Mouse (Mus musculus): ENCODE measurements around the gene Tmem220. TPM values are rescaled to one million over a fixed set of nuclear protein-coding genes. Genes with fewer than 3 reads are reported as not detected.

Tmem220 gene
- polyA plus RNA-seq, 1 experiment from 2014 or later: 2.0 TPM

DNA sequence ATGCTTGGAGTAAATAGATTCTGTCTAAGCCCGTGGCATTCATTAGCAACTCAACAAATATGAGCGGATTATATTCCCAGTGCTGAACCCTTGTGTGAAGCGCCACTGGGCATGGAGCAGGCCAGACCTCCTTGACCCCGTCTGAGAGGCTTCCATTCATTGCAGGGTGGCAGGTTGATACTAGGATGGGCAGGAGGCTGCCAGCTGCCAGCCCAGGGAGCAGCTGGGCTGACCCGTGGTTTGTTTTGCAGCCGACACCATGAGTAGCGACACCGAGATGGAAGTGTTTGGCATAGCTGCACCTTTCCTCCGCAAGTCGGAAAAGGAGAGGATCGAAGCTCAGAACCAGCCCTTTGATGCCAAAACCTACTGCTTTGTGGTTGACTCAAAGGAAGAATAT lies 54.8 kb downstream of the Tmem220 start:
- WGBS: 74% methylated on average over 11 of the region's 11 CpGs
- Histone ChIP-seq H3K9me3 (replicated peaks) (no peaks in the 10 kb centered on the region), H3K27ac (no peak overlapping the region), H3K27me3 (ENCODE audit: low read depth, poor library complexity, severe bottlenecking) (peaks cover 26% of the 10 kb centered on the region), H3K4me3 (no peak overlapping the region), H3K4me1 (peaks cover 16% of the 10 kb centered on the region), H3K36me3 (no peaks in the 10 kb centered on the region)
- DNase-seq (ENCODE audit: low spot score): no peak

DNA sequence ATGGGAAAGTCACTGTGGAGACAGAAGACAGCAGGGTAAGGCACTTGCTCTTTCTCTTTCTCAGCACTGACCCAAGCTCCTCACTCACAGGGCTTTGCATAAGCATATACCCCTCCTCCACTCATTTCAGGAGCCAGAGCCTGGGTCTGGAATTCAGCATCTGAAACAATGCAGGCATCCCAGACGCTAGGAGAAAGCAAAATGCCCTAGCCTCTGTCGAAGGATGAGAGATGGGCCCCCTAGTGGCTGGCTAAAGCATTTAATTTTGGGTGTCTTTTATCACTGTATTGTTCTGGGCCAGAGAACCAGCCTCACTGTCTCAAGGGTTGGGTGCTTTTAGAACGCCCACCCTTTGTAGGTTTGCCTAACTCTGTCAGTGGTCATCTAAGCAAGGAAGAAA lies 55.2 kb downstream of the Tmem220 start:
- Histone ChIP-seq H3K27ac (no peak overlapping the region), H3K9me3 (replicated peaks) (no peaks in the 10 kb centered on the region), H3K27me3 (ENCODE audit: low read depth, poor library complexity, severe bottlenecking) (peaks cover 31% of the 10 kb centered on the region), H3K4me1 (peaks cover 11% of the 10 kb centered on the region), H3K36me3 (no peaks in the 10 kb centered on the region), H3K4me3 (no peak overlapping the region)
- WGBS: 6% methylated on average over 3 of the region's 3 CpGs
- peak; percentile 65 for DNase-seq (ENCODE audit: low spot score)

DNA sequence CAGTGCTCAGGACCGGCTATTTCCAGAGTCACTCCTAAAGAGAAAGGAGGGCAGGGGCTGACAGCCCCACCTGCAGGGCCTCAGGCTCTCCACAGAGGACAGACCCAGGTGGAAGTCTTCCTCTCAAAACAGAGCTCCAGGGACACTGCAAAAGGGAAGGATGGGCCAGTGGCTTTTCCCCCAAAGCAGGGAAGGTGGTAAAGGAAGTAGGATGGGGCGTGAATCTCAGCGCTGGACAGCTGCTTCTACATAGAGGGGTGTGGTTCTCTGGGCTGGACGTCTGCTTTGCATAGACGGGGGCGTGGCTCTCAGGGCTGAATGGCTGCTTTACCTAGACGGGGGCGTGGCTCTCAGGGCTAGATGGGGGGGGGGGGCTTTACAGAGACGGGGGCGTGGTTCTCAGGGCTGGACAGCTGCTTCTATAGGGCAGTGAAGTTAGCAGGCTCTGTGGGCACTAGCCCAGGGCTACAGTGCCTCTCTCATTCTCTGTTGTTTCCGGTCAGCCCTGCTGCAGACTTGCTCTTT lies 56.2 kb downstream of the Tmem220 start:
- Histone ChIP-seq H3K27me3 (ENCODE audit: low read depth, poor library complexity, severe bottlenecking) (peaks cover 34% of the 10 kb centered on the region), H3K4me1 (peaks cover 13% of the 10 kb centered on the region), H3K4me3 (no peak overlapping the region), H3K9me3 (replicated peaks) (no peaks in the 10 kb centered on the region), H3K27ac (no peak overlapping the region), H3K36me3 (no peaks in the 10 kb centered on the region)
- WGBS: 6% methylated on average over 11 of the region's 11 CpGs
- DNase-seq (ENCODE audit: low spot score): peak; percentile 72

DNA sequence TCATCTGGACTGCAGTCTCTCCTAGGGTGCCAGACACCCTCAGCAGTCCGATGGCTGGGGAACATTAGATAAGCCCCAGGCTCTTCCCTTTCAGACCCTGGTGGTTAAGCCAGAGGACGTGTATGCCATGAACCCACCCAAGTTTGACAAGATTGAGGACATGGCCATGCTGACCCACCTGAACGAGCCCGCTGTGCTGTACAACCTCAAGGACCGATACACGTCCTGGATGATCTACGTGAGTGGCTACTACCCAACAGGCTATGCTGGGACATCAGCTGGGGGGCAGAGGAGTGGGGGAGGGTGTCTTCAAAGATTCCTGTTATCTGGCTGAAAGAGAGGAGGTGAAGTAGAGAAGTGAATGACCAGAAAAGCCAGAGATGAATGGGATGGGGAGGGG lies 57.2 kb downstream of the Tmem220 start:
- peaks cover 17% of the 10 kb centered on the region for H3K4me1 ChIP-seq
- no peaks in the 10 kb centered on the region for H3K36me3 ChIP-seq
- no peak overlapping the region for H3K4me3 ChIP-seq
- peaks cover 34% of the 10 kb centered on the region for H3K27me3 ChIP-seq (ENCODE audit: low read depth, poor library complexity, severe bottlenecking)
- 90% methylated on average over 7 of the region's 7 CpGs for WGBS
- H3K27ac ChIP-seq: no peak overlapping the region
- H3K9me3 ChIP-seq (replicated peaks): no peaks in the 10 kb centered on the region
- DNase-seq (ENCODE audit: low spot score): no peak

DNA sequence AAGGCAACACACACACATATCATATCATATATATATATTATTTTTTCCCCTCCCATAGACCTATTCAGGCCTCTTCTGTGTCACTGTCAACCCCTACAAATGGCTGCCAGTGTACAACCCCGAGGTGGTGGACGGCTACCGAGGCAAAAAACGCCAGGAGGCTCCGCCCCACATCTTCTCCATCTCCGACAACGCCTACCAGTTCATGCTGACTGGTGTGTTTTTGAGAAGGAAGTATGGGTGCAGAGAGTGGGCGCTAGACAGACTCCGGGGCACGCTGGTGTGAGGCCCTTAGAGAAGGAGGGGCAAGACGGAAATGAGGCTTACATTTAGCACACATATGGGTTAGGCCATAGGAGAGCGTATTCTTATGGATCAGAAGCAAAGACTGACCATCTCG lies 57.8 kb downstream of the Tmem220 start:
- Histone ChIP-seq H3K36me3 (no peaks in the 10 kb centered on the region), H3K9me3 (replicated peaks) (no peaks in the 10 kb centered on the region), H3K4me1 (peaks cover 17% of the 10 kb centered on the region), H3K4me3 (no peak overlapping the region), H3K27me3 (ENCODE audit: low read depth, poor library complexity, severe bottlenecking) (peaks cover 34% of the 10 kb centered on the region), H3K27ac (no peak overlapping the region)
- no peak for DNase-seq (ENCODE audit: low spot score)
- 84% methylated on average over 13 of the region's 13 CpGs for WGBS

DNA sequence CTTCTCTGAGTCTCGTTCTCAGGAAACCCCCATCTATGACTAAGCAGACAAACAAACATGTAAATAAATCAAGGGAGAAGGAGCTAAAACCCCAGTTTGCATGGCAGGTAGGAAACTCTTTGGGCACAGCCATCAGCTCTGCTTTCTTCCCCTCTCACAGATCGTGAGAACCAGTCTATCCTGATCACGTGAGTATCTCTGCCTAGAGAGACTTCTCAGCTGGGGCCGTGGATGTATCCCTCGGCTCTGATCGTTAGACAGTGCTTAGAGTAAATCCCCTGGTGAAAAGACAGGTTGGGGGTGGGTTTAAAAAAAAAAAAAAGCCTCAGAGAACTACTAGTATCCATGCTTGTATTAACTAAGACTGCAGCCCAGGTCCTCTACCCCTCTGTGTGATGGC lies 58.3 kb downstream of the Tmem220 start:
- Histone ChIP-seq H3K4me1 (peaks cover 17% of the 10 kb centered on the region), H3K9me3 (replicated peaks) (no peaks in the 10 kb centered on the region), H3K27me3 (ENCODE audit: low read depth, poor library complexity, severe bottlenecking) (peaks cover 34% of the 10 kb centered on the region), H3K27ac (no peak overlapping the region), H3K4me3 (no peak overlapping the region), H3K36me3 (no peaks in the 10 kb centered on the region)
- WGBS: 75% methylated on average over 6 of the region's 6 CpGs
- no peak for DNase-seq (ENCODE audit: low spot score)

DNA sequence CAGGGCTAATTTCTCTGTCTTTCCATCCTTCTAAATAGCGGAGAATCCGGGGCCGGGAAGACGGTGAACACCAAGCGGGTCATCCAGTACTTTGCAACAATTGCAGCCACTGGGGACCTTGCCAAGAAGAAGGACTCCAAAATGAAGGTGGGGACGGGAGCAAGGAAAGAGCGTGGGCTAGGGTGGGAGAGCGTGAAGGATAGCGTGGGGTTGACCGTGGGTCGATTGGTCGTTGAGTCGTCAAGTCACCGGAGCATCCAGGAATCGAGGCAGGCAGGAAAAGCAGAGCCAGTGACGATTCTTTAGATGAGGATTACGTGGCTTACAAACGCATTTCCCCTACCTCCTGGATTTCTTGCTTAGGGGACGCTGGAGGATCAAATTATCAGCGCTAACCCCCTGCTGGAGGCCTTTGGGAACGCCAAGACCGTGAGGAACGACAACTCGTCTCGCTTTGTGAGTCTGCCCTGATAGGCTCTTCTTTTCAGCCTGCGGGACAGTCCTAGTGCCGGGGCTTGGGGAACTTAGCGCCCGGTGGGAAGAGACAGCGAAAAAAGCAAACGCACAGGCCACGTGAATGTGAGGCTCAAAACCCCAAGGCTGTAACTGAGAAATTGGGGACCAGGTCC lies 58.9 kb downstream of the Tmem220 start:
- Histone ChIP-seq H3K36me3 (no peaks in the 10 kb centered on the region), H3K4me1 (peaks cover 17% of the 10 kb centered on the region), H3K9me3 (replicated peaks) (no peaks in the 10 kb centered on the region), H3K27me3 (ENCODE audit: low read depth, poor library complexity, severe bottlenecking) (peaks cover 40% of the 10 kb centered on the region), H3K27ac (no peak overlapping the region), H3K4me3 (no peak overlapping the region)
- DNase-seq (ENCODE audit: low spot score): no peak
- 39% methylated on average over 32 of the region's 32 CpGs for WGBS

Other genes starting within 250 kb of the Tmem220 start
- not detected in 2 replicates for gene Pirt, start 113.2 kb upstream of the Tmem220 start, polyA plus RNA-seq (2016; fragmentation: Nextera tagmentation; extraction: Ambion mirVana)
- not detected in 2 replicates for gene Tmem238l, start 68.5 kb upstream of the Tmem220 start, polyA plus RNA-seq (2016; fragmentation: Nextera tagmentation; extraction: Ambion mirVana)
- 31.3 and 34.0 TPM in 2 replicates for gene Adprm, start 27.4 kb downstream of the Tmem220 start, polyA plus RNA-seq (2016; fragmentation: Nextera tagmentation; extraction: Ambion mirVana)
- gene Sco1, start 27.5 kb downstream of the Tmem220 start, polyA plus RNA-seq (2016; fragmentation: Nextera tagmentation; extraction: Ambion mirVana): 22.8 and 24.7 TPM in 2 replicates
- 0.24 and 0.78 TPM in 2 replicates for gene Myh3, start 53.1 kb downstream of the Tmem220 start, polyA plus RNA-seq (2016; fragmentation: Nextera tagmentation; extraction: Ambion mirVana)
- not detected in 2 replicates for gene Myh2, start 145.9 kb downstream of the Tmem220 start, polyA plus RNA-seq (2016; fragmentation: Nextera tagmentation; extraction: Ambion mirVana)
- gene Myh1, start 174.9 kb downstream of the Tmem220 start, polyA plus RNA-seq (2016; fragmentation: Nextera tagmentation; extraction: Ambion mirVana): 0.05 TPM in 1 of 2 replicates, not detected in the other
- not detected in 2 replicates for gene Myh4, start 212.9 kb downstream of the Tmem220 start, polyA plus RNA-seq (2016; fragmentation: Nextera tagmentation; extraction: Ambion mirVana)

Data from limb, embryonic 10.5 days (tissue).